Mouse (Mus musculus): ENCODE results near the gene Aig1. TPM values are rescaled to one million over a fixed set of nuclear protein-coding genes. Genes with fewer than 3 reads are reported as not detected.
A peak's percentile ranks its signal among the peaks of the same experiment; 100 is the strongest.
"Not testable (repeated sequence)": the region's sequence is repeated elsewhere in the genome, so short reads cannot be mapped to it uniquely, and the experiment has no call there.

The Aig1 gene
- polyA plus RNA-seq (2015; fragmentation: Nextera tagmentation; extraction: Ambion mirVana), result 89.9 and 96.1 TPM in 2 replicates

GRCm38 (mm10) chr10:13868371-13869321 lies at the start of gene Aig1:
Gene Aig1, minus strand, starts transcription at chr10:13868980.
- Histone ChIP-seq H3K4me3 (ENCODE audit: low read depth, low read length) (peak within 1 kb of the TSS; percentile 69), H3K9me3 (replicated peaks; ENCODE audit: control insufficient read depth, low read length, poor library complexity, severe bottlenecking) (no peaks in the 10 kb centered on the region), H3K4me1 (ENCODE audit: control insufficient read depth, insufficient read depth, low read length) (peaks cover 9% of the 10 kb centered on the region; the same call in 1 of the 2 replicates), H3K36me3 (ENCODE audit: control insufficient read depth, insufficient read depth, low read length) (no peaks in the 10 kb centered on the region), H3K27me3 (ENCODE audit: control insufficient read depth, insufficient read depth, low read depth, low read length) (no peaks in the 10 kb centered on the region), H3K9ac (ENCODE audit: low read depth, low read length) (peak within 1 kb of the TSS; percentile 88), H3K4me2 (ENCODE audit: low read length) (peak within 1 kb of the TSS; percentile 68), H3K27ac (ENCODE audit: low read length) (peak within 1 kb of the TSS; percentile 85)
- ATAC-seq, result peak; percentile 97
- under 1% methylated on average over 62 of the region's 77 CpGs for WGBS

- H3K4me1 ChIP-seq (ENCODE audit: control insufficient read depth, insufficient read depth, low read length), result no peaks in the 10 kb centered on the region; the same call in 1 of the 2 replicates
- no peaks in the 10 kb centered on the region for H3K36me3 ChIP-seq (ENCODE audit: control insufficient read depth, insufficient read depth, low read length)
- ATAC-seq, result peak; percentile 95
- no peak overlapping the region for H3K27ac ChIP-seq (ENCODE audit: low read length)
- H3K4me2 ChIP-seq (ENCODE audit: low read length), result no peak overlapping the region
- no peaks in the 10 kb centered on the region; the same call in 1 of the 2 replicates for H3K27me3 ChIP-seq (ENCODE audit: control insufficient read depth, insufficient read depth, low read depth, low read length)
- no peaks in the 10 kb centered on the region for H3K9me3 ChIP-seq (replicated peaks; ENCODE audit: control insufficient read depth, low read length, poor library complexity, severe bottlenecking)
- H3K9ac ChIP-seq (ENCODE audit: low read depth, low read length), result no peak overlapping the region
- 16% methylated on average over 12 of the region's 12 CpGs for WGBS
- H3K4me3 ChIP-seq (ENCODE audit: low read depth, low read length), result no peak overlapping the region
These were observed 48.0 kb upstream of the Aig1 start for GRCm38 (mm10) chr10:13916645-13917342.

- Histone ChIP-seq H3K4me1 (ENCODE audit: control insufficient read depth, insufficient read depth, low read length) (no peaks in the 10 kb centered on the region; the same call in 1 of the 2 replicates), H3K27me3 (ENCODE audit: control insufficient read depth, insufficient read depth, low read depth, low read length) (no peaks in the 10 kb centered on the region; the same call in 1 of the 2 replicates), H3K36me3 (ENCODE audit: control insufficient read depth, insufficient read depth, low read length) (no peaks in the 10 kb centered on the region), H3K27ac (ENCODE audit: low read length) (no peak overlapping the region), H3K9me3 (replicated peaks; ENCODE audit: control insufficient read depth, low read length, poor library complexity, severe bottlenecking) (no peaks in the 10 kb centered on the region), H3K4me2 (ENCODE audit: low read length) (no peak overlapping the region), H3K9ac (ENCODE audit: low read depth, low read length) (no peak overlapping the region), H3K4me3 (ENCODE audit: low read depth, low read length) (no peak overlapping the region)
- no peak for ATAC-seq
- WGBS, result 69% methylated on average over 3 of the region's 3 CpGs
These were observed 46.4 kb upstream of the Aig1 start for GRCm38 (mm10) chr10:13915211-13915610.

- H3K4me1 ChIP-seq (ENCODE audit: control insufficient read depth, insufficient read depth, low read length), result no peaks in the 10 kb centered on the region; the same call in 1 of the 2 replicates
- H3K36me3 ChIP-seq (ENCODE audit: control insufficient read depth, insufficient read depth, low read length), result no peaks in the 10 kb centered on the region
- ATAC-seq, result no peak
- H3K27ac ChIP-seq (ENCODE audit: low read length), result no peak overlapping the region
- H3K9me3 ChIP-seq (replicated peaks; ENCODE audit: control insufficient read depth, low read length, poor library complexity, severe bottlenecking), result no peaks in the 10 kb centered on the region
- H3K4me3 ChIP-seq (ENCODE audit: low read depth, low read length), result no peak overlapping the region
- H3K27me3 ChIP-seq (ENCODE audit: control insufficient read depth, insufficient read depth, low read depth, low read length), result no peaks in the 10 kb centered on the region; the same call in 1 of the 2 replicates
- no peak overlapping the region for H3K4me2 ChIP-seq (ENCODE audit: low read length)
- no peak overlapping the region for H3K9ac ChIP-seq (ENCODE audit: low read depth, low read length)
These were observed 44.9 kb upstream of the Aig1 start for GRCm38 (mm10) chr10:13913689-13914088.

GRCm38 (mm10) chr10:13906261-13906741 lies 37.5 kb upstream of the Aig1 start:
- Histone ChIP-seq H3K4me2 (ENCODE audit: low read length) (no peak overlapping the region), H3K9ac (ENCODE audit: low read depth, low read length) (no peak overlapping the region), H3K36me3 (ENCODE audit: control insufficient read depth, insufficient read depth, low read length) (no peaks in the 10 kb centered on the region), H3K9me3 (replicated peaks; ENCODE audit: control insufficient read depth, low read length, poor library complexity, severe bottlenecking) (no peaks in the 10 kb centered on the region), H3K27me3 (ENCODE audit: control insufficient read depth, insufficient read depth, low read depth, low read length) (no peaks in the 10 kb centered on the region), H3K4me1 (ENCODE audit: control insufficient read depth, insufficient read depth, low read length) (no peaks in the 10 kb centered on the region), H3K27ac (ENCODE audit: low read length) (no peak overlapping the region), H3K4me3 (ENCODE audit: low read depth, low read length) (no peak overlapping the region)
- WGBS, result 74% methylated on average over 8 of the region's 8 CpGs
- ATAC-seq, result no peak

GRCm38 (mm10) chr10:13905618-13906017 lies 36.8 kb upstream of the Aig1 start:
- no peak overlapping the region for H3K4me3 ChIP-seq (ENCODE audit: low read depth, low read length)
- no peaks in the 10 kb centered on the region for H3K36me3 ChIP-seq (ENCODE audit: control insufficient read depth, insufficient read depth, low read length)
- H3K9ac ChIP-seq (ENCODE audit: low read depth, low read length), result no peak overlapping the region
- no peak overlapping the region for H3K27ac ChIP-seq (ENCODE audit: low read length)
- ATAC-seq, result no peak
- no peaks in the 10 kb centered on the region for H3K9me3 ChIP-seq (replicated peaks; ENCODE audit: control insufficient read depth, low read length, poor library complexity, severe bottlenecking)
- no peak overlapping the region for H3K4me2 ChIP-seq (ENCODE audit: low read length)
- H3K4me1 ChIP-seq (ENCODE audit: control insufficient read depth, insufficient read depth, low read length), result no peaks in the 10 kb centered on the region
- H3K27me3 ChIP-seq (ENCODE audit: control insufficient read depth, insufficient read depth, low read depth, low read length), result no peaks in the 10 kb centered on the region
- 93% methylated on average over 9 of the region's 9 CpGs for WGBS

GRCm38 (mm10) chr10:13892762-13893161 lies 24.0 kb upstream of the Aig1 start:
- not testable (repeated sequence) for H3K36me3 ChIP-seq (ENCODE audit: control insufficient read depth, insufficient read depth, low read length); H3K9me3 ChIP-seq (replicated peaks; ENCODE audit: control insufficient read depth, low read length, poor library complexity, severe bottlenecking); H3K9ac ChIP-seq (ENCODE audit: low read depth, low read length); H3K4me1 ChIP-seq (ENCODE audit: control insufficient read depth, insufficient read depth, low read length); H3K4me3 ChIP-seq (ENCODE audit: low read depth, low read length); ATAC-seq; H3K27me3 ChIP-seq (ENCODE audit: control insufficient read depth, insufficient read depth, low read depth, low read length); H3K27ac ChIP-seq (ENCODE audit: low read length); H3K4me2 ChIP-seq (ENCODE audit: low read length)
- WGBS, result 96% methylated on average over 6 of the region's 7 CpGs

GRCm38 (mm10) chr10:13882975-13883875 lies 14.4 kb upstream of the Aig1 start:
- Histone ChIP-seq H3K4me3 (ENCODE audit: low read depth, low read length) (no peak overlapping the region), H3K27ac (ENCODE audit: low read length) (no peak overlapping the region), H3K9ac (ENCODE audit: low read depth, low read length) (no peak overlapping the region), H3K27me3 (ENCODE audit: control insufficient read depth, insufficient read depth, low read depth, low read length) (no peaks in the 10 kb centered on the region), H3K4me2 (ENCODE audit: low read length) (no peak overlapping the region), H3K9me3 (replicated peaks; ENCODE audit: control insufficient read depth, low read length, poor library complexity, severe bottlenecking) (no peaks in the 10 kb centered on the region), H3K36me3 (ENCODE audit: control insufficient read depth, insufficient read depth, low read length) (no peaks in the 10 kb centered on the region), H3K4me1 (ENCODE audit: control insufficient read depth, insufficient read depth, low read length) (no peaks in the 10 kb centered on the region)
- 89% methylated on average over 10 of the region's 10 CpGs for WGBS
- ATAC-seq, result no peak

Data from midbrain, embryonic 16.5 days (tissue).